Mouse (Mus musculus) frontal cortex, postnatal 25 days (tissue): Measurements from ENCODE around the gene Trappc1.

ENCODE experiments used
- DNase-seq, 2 experiments: peaks; one replicate each; pipeline ENCODE4 v3.0.0; 2022; ENCODE audit warnings: low spot score in 2 of 2

Trappc1 gene

DNA sequence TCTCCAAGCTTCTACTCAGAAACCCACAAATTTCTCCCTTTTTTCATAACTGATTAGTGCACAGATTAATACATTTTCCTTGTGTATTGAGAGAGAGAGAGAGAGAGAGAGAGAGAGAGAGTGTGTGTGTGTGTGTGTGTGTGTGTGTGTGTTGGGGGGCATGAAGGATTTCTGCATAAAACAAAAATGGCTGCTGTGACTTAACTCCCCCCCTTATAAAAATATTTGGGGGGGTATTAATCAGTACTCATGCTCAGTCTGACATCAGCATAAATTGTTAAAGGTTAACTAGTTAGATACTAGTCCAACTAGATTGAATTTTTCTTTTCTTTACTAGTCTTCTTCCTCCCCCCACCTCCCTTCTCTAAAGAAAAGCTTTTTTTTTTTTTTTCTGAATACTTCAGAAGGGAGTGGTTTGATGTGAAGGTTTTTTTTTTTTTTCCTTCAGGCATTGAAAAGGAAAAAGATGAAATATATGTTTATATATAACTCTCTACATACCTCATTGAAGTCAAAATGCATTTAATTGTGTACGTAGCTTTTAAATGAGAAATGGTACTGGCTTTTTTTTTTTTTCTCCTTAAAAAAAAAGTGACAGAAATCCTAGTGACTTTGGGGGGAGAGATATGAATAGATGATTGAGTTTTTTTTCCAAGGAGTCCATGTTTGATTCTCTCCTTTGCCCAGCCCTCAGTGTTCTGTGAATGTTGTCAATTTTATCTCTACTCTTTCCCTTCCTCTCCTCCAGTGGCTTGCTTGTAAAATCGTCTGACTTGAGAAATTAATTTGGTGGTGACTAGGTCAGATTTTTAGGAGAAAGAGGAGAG is 46.4 kb downstream of the Trappc1 start:
- no peak for DNase-seq

DNA sequence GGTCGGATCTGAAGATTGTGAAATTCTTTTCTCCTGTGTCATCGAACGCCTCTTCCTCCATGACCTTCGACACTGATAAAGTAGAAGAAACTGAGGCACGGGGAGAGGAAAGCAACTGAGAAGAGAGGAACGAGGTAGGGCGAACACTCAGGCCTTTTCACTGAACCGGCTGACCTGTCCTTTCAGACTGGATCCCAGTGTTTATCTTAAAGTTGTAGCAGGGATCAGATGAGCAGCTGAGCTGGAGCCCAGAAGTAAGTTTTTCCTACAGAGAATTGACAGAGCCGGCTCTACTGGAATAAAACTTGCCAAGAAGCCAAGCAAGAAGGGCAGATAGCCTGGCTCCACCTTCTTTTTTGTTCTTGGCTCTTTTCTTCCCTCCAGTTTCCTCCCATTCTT is 47.0 kb downstream of the Trappc1 start:
- no peak for DNase-seq

GRCm38 (mm10) chr11:69371601-69372000 is 47.8 kb downstream of the Trappc1 start:
- no peak for DNase-seq

DNA sequence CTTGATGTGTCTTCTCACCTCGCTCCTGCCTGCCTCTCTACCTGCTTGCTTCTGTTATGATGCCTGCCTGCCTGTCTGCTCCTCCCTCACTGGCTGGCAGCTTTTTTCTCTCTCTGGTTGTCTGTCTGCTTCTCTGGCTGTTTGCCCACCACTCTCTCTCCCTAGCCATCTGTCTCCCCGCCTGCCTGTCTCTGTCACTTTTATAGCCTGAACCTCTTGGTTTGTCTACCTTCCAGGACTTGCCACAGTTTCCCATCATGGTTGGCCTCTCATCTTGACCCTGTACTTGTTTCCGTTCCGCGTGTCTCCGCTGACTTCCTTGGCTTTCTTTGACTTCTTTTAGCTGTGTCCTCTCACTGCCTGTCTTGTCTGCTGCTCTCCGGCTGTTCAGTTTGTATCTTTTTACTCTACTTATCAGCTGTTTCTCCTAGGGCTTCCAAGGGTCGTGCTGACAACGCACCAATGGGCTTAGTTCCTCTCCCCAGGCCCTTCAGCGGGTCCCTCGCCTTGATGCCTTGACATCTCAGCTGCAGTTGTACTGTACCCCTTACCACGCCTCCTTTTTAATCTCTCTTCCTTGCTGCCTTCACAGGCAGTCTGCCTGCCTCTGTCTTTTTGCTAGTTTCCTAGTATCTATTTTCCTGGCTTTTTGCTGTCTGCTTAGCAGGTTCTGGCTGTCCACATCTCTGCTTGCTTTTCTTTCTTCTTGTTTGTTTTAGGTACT is 48.4 kb downstream of the Trappc1 start:
- DNase-seq, result peak in 1 of 2 experiments; percentile 35

- no peak for DNase-seq
Measured at GRCm38 (mm10) chr11:69372780-69373170, 49.0 kb downstream of the Trappc1 start.

GRCm38 (mm10) chr11:69373223-69373965 is 49.6 kb downstream of the Trappc1 start:
- no peak for DNase-seq
